Comparison of ENCODE assay signal across 11 mouse cellular contexts in genomic region chr10:75258241-75258640, GRCm38 (mm10). TPM values are rescaled to one million over a fixed set of nuclear protein-coding genes. Genes with fewer than 3 reads are reported as not detected.
DNase-seq lines count a peak whose midpoint lies in the region; ATAC-seq and TF ChIP-seq lines count a peak whose summit lies in the region.
"Had no signal": no experiment of that assay in that cellular context is flagged by ENCODE, and none has a peak within 500 bp of the region (broad histone marks: within the 10 kb centered on the region; RNA-seq: fewer than 3 reads in every experiment).

No protein-coding gene starts in this region.

- peak; percentile 57 for DNase-seq in gastrocnemius, adult 2 months
- DNase-seq in gastrocnemius, adult 8-10 months (ENCODE audit: low spot score in 2 of 2), result no peak
- DNase-seq in midbrain, embryonic 14.5 days, result peak; percentile 5
- DNase-seq in midbrain, postnatal 0 days (ENCODE audit: low spot score), result no peak
- peak; percentile 51 to 56 for DNase-seq in heart, postnatal 10 days
- peak; percentile 73 for DNase-seq in splenic B cell, adult 2 months (ENCODE audit: low read depth, low spot score)
- no peak for DNase-seq in frontal cortex, postnatal 14 days (ENCODE audit: low spot score in 2 of 2)
- no peak for DNase-seq in ovary, postnatal 10 days (ENCODE audit: low spot score)
- DNase-seq: adrenal gland, adult 2 months; embryo, embryonic 11 days had no signal

- H3K27ac ChIP-seq in gastrocnemius, adult 2 months, result peak overlapping the region; percentile 56
- no peak overlapping the region for H3K27ac ChIP-seq in midbrain, embryonic 14.5 days (replicated peaks; ENCODE audit: low read depth, low read length)
- H3K27ac ChIP-seq in midbrain, postnatal 0 days (ENCODE audit: low read depth, low read length), result no peak overlapping the region
- H3K27ac ChIP-seq: macrophage had no signal

- no peaks in the 10 kb centered on the region for H3K27me3 ChIP-seq in midbrain, embryonic 14.5 days (ENCODE audit: control insufficient read depth, insufficient read depth, low read length)
- no peaks in the 10 kb centered on the region for H3K27me3 ChIP-seq in midbrain, postnatal 0 days (ENCODE audit: insufficient read depth, low read length)
- H3K27me3 ChIP-seq in splenic B cell, adult 2 months (ENCODE audit: control insufficient read depth, insufficient read depth, low read length, poor library complexity, severe bottlenecking), result no peaks in the 10 kb centered on the region

- no peak for ATAC-seq in midbrain, embryonic 14.5 days (ENCODE audit: low FRiP score, low TSS enrichment)
- no peak for ATAC-seq in midbrain, postnatal 0 days (ENCODE audit: low FRiP score)

- peaks cover 61% of the 10 kb centered on the region for H3K36me3 ChIP-seq in midbrain, embryonic 14.5 days (ENCODE audit: control insufficient read depth, insufficient read depth, low read length)
- H3K36me3 ChIP-seq in midbrain, postnatal 0 days (ENCODE audit: insufficient read depth, low read length), result peaks cover 37% of the 10 kb centered on the region
- H3K36me3 ChIP-seq in splenic B cell, adult 2 months (ENCODE audit: control insufficient read depth, insufficient read depth, low read length, poor library complexity, severe bottlenecking), result peaks cover 5% of the 10 kb centered on the region

- H3K9me3 ChIP-seq in midbrain, embryonic 14.5 days (ENCODE audit: control insufficient read depth, low read length), result no peaks in the 10 kb centered on the region
- no peaks in the 10 kb centered on the region for H3K9me3 ChIP-seq in midbrain, postnatal 0 days (ENCODE audit: low read length)

- H3K4me2 ChIP-seq in midbrain, embryonic 14.5 days (ENCODE audit: low read length), result no peak overlapping the region
- H3K4me2 ChIP-seq in midbrain, postnatal 0 days (ENCODE audit: low read depth, low read length, poor library complexity, severe bottlenecking), result no peak overlapping the region

- H3K9ac ChIP-seq in midbrain, embryonic 14.5 days (replicated peaks; ENCODE audit: low read length), result no peak overlapping the region
- H3K9ac ChIP-seq in midbrain, postnatal 0 days (replicated peaks; ENCODE audit: low read length, poor library complexity, severe bottlenecking), result no peak overlapping the region

- intact Hi-C loops in gastrocnemius, adult 2 months (cut with DNase I), result no loop called here
- intact Hi-C loops in heart, postnatal 10 days (cut with DNase I), result loop anchor here (2.0 kb wide), 1 partner anchor 61 kb away; no protein-coding TSS in a partner anchor

- no peak for TF ChIP-seq CTCF in gastrocnemius, adult 2 months (IDR thresholded peaks at IDR 0.05)
- TF ChIP-seq CTCF in midbrain, postnatal 0 days (IDR thresholded peaks at IDR 0.05), result no peak

- no peaks in the 10 kb centered on the region for H3K4me1 ChIP-seq in midbrain, embryonic 14.5 days (ENCODE audit: control insufficient read depth, insufficient read depth, low read length)
- H3K4me1 ChIP-seq in midbrain, postnatal 0 days (ENCODE audit: insufficient read depth, low read length), result no peaks in the 10 kb centered on the region

- WGBS in midbrain, embryonic 14.5 days, result 71% methylated on average over 5 of the region's 5 CpGs
- 66% methylated on average over 5 of the region's 5 CpGs for WGBS in midbrain, postnatal 0 days

- H3K4me3 ChIP-seq in gastrocnemius, adult 2 months, result no peak overlapping the region
- no peak overlapping the region for H3K4me3 ChIP-seq in midbrain, embryonic 14.5 days (replicated peaks; ENCODE audit: low read depth, low read length)
- H3K4me3 ChIP-seq in midbrain, postnatal 0 days (ENCODE audit: low read depth, low read length), result no peak overlapping the region

RNA-seq across cellular contexts. Expression of gene Specc1l, which starts 46.4 kb away (rescaled TPM):
- total RNA-seq in gastrocnemius, adult 2 months (2021), result 10 to 100 TPM; 43.1 to 44.8 TPM
- total RNA-seq in gastrocnemius, adult 8-10 months (2022), result 10 to 100 TPM; 38.2 to 51.2 (median 44.4) TPM
- polyA plus RNA-seq in midbrain, embryonic 14.5 days (2014; fragmentation: Nextera tagmentation; extraction: Ambion mirVana), result 25.4 and 30.9 TPM in 2 replicates
- 37.5 and 52.8 TPM in 2 replicates for total RNA-seq in midbrain, postnatal 0 days (2014; rRNA removed)
- 21.1 and 23.6 TPM in 2 replicates for polyA plus RNA-seq in midbrain, postnatal 0 days (2015; fragmentation: Nextera tagmentation; extraction: Ambion mirVana)
- 10 to 100 TPM; 36.9 to 49.4 TPM for total RNA-seq in heart, postnatal 10 days (2021)

RNA-seq across cellular contexts. Expression of gene Adora2a, which starts 58.4 kb away (rescaled TPM):
- total RNA-seq in gastrocnemius, adult 2 months (2021), result under 1 TPM; 0.92 to 0.98 TPM
- total RNA-seq in gastrocnemius, adult 8-10 months (2022), result 1 to 10 TPM in 1 of 4 experiments, under 1 TPM in 3; 0.29 to 1.7 (median 0.76) TPM
- polyA plus RNA-seq in midbrain, embryonic 14.5 days (2014; fragmentation: Nextera tagmentation; extraction: Ambion mirVana), result 3.7 and 5.1 TPM in 2 replicates
- total RNA-seq in midbrain, postnatal 0 days (2014; rRNA removed), result 4.3 and 11.7 TPM in 2 replicates
- 1.7 and 1.9 TPM in 2 replicates for polyA plus RNA-seq in midbrain, postnatal 0 days (2015; fragmentation: Nextera tagmentation; extraction: Ambion mirVana)
- total RNA-seq in heart, postnatal 10 days (2021), result 10 to 100 TPM; 18.7 to 18.9 TPM

Comparison
In these comparisons a context has a peak if more than half of its experiments do, and no peak if none do; other contexts are left out.
1. DNase-seq: peak in gastrocnemius, adult 2 months (single experiment), midbrain, embryonic 14.5 days (single experiment), heart, postnatal 10 days (2 of 2) and splenic B cell, adult 2 months (single experiment); none in gastrocnemius, adult 8-10 months (0 of 2), midbrain, postnatal 0 days (single experiment), frontal cortex, postnatal 14 days (0 of 2) and ovary, postnatal 10 days (single experiment).